In genomic region chr1:132246641-132247040, GRCm38 (mm10) we compare ENCODE assay signal across 24 mouse cellular contexts. TPM values are rescaled to one million over a fixed set of nuclear protein-coding genes. Genes with fewer than 3 reads are reported as not detected.
"Had no signal": no experiment of that assay in that cellular context is flagged by ENCODE, and none has a peak within 500 bp of the region (broad histone marks: within the 10 kb centered on the region; RNA-seq: fewer than 3 reads in every experiment).

No protein-coding gene starts in this region.

- H3K4me2 ChIP-seq: intestine, embryonic 15.5 days; limb, embryonic 13.5 days; lung, embryonic 14.5 days had no signal

- ATAC-seq: intestine, embryonic 15.5 days; lung, postnatal 0 days had no signal

- H3K27me3 ChIP-seq: intestine, embryonic 15.5 days; limb, embryonic 13.5 days had no signal

- H3K9me3 ChIP-seq: intestine, embryonic 15.5 days; limb, embryonic 10.5 days; limb, embryonic 13.5 days; megakaryocyte, embryonic 14.5 days; midbrain, embryonic 10.5 days had no signal

- H3K27ac ChIP-seq: intestine, embryonic 15.5 days; kidney, postnatal 0 days; limb, embryonic 10.5 days; limb, embryonic 13.5 days; liver, embryonic 14.5 days; macrophage; midbrain, embryonic 10.5 days had no signal

- DNase-seq: liver, postnatal 0 days; lung, embryonic 14.5 days; midbrain, embryonic 14.5 days; thymus, adult 18-20 months; thymus, postnatal 36 days had no signal

- H3K4me3 ChIP-seq: intestine, embryonic 15.5 days; limb, embryonic 10.5 days; limb, embryonic 13.5 days; midbrain, embryonic 10.5 days had no signal

- H3K9ac ChIP-seq: intestine, embryonic 15.5 days; limb, embryonic 13.5 days; liver, embryonic 14.5 days; liver, postnatal 0 days; lung, embryonic 14.5 days had no signal

- H3K36me3 ChIP-seq: intestine, embryonic 15.5 days; limb, embryonic 10.5 days; limb, embryonic 13.5 days; midbrain, embryonic 10.5 days had no signal

- H3K4me1 ChIP-seq: intestine, embryonic 15.5 days; limb, embryonic 10.5 days; limb, embryonic 13.5 days; midbrain, embryonic 10.5 days had no signal

RNA-seq across cellular contexts. Expression of gene Gm10188, which starts 17.1 kb away (rescaled TPM):
- total RNA-seq: layer of hippocampus, adult 18-20 months; layer of hippocampus, postnatal 14 days; left cerebral cortex, adult 18-20 months; left cerebral cortex, postnatal 25 days; midbrain, postnatal 0 days had no signal
- polyA plus RNA-seq: intestine, embryonic 15.5 days; kidney, postnatal 0 days; limb, embryonic 10.5 days; limb, embryonic 13.5 days; liver, embryonic 14.5 days; liver, postnatal 0 days; lung, embryonic 14.5 days; lung, postnatal 0 days; macrophage; neural tube, embryonic 11.5 days; small intestine, adult 2 months; spleen, adult 2 months; stomach, embryonic 16.5 days; urinary bladder, adult 2 months had no signal

RNA-seq across cellular contexts. Expression of gene Klhdc8a, which starts 51.8 kb away (rescaled TPM):
- polyA plus RNA-seq: limb, embryonic 10.5 days; macrophage had no signal

RNA-seq across cellular contexts. Expression of gene AC124108.1, which starts 55.4 kb away (rescaled TPM):
- polyA plus RNA-seq: liver, embryonic 14.5 days; liver, postnatal 0 days; lung, postnatal 0 days; macrophage; small intestine, adult 2 months; spleen, adult 2 months had no signal

RNA-seq across cellular contexts. Expression of gene Lemd1, which starts 55.4 kb away (rescaled TPM):
- polyA plus RNA-seq: liver, embryonic 14.5 days; liver, postnatal 0 days; lung, postnatal 0 days; macrophage; spleen, adult 2 months had no signal
